Mouse (Mus musculus) limb, embryonic 13.5 days (tissue): ENCODE results near the gene Gm20425. TPM values are rescaled to one million over a fixed set of nuclear protein-coding genes. Genes with fewer than 3 reads are reported as not detected.

ENCODE experiments used
- ATAC-seq: fragments of 200-750 bp; cut with Nextera tagmentation; 2 replicates; pipeline ENCODE4 v1.8.0; 2017; ENCODE audit warnings: low read depth, moderate number of reproducible peaks, moderate TSS enrichment; ENCODE audit not compliant: low FRiP score
- H3K27ac ChIP-seq: fragments of 300-500 bp; sonication (generic); 2 replicates; pipeline ENCODE4 v1.5.1; 2015; ENCODE audit warnings: inconsistent platforms, mild to moderate bottlenecking, moderate library complexity
- H3K27me3 ChIP-seq: fragments of 300-500 bp; sonication (generic); 2 replicates; pipeline ENCODE4 v1.6.1; 2015; ENCODE audit warnings: mild to moderate bottlenecking, inconsistent platforms
- H3K36me3 ChIP-seq: fragments of 300-500 bp; sonication (generic); 2 replicates; pipeline ENCODE4 v1.6.1; 2015; ENCODE audit warnings: inconsistent platforms, mild to moderate bottlenecking, moderate library complexity
- H3K4me1 ChIP-seq: fragments of 300-500 bp; sonication (generic); 2 replicates; pipeline ENCODE4 v1.6.1; 2015; ENCODE audit warnings: inconsistent platforms
- H3K4me2 ChIP-seq: fragments of 300-500 bp; sonication (generic); replicated peaks from 2 replicates; pipeline ENCODE4 v1.6.1; 2015; ENCODE audit warnings: inconsistent platforms, mild to moderate bottlenecking, moderate library complexity
- H3K4me3 ChIP-seq: fragments of 300-500 bp; sonication (generic); 2 replicates; pipeline ENCODE4 v1.5.1; 2015; ENCODE audit warnings: moderate library complexity, mild to moderate bottlenecking, inconsistent platforms
- H3K9ac ChIP-seq: fragments of 300-500 bp; sonication (generic); 2 replicates; pipeline ENCODE4 v1.6.1; 2015; ENCODE audit warnings: mild to moderate bottlenecking, inconsistent platforms
- H3K9me3 ChIP-seq: fragments of 300-500 bp; sonication (generic); 2 replicates; pipeline ENCODE4 v1.6.1; 2016; ENCODE audit warnings: inconsistent platforms
- WGBS: fragments of 180-500 bp; shearing (Covaris S2); methylation state at CpG from one replicate; pipeline ENCODE4 v1.1.7; 2015; 5-methylcytosine and 5-hydroxymethylcytosine counted together
- polyA plus RNA-seq: library from polyadenylated mRNA; unstranded; fragments of >200 nt; fragmentation: Nextera tagmentation; extraction: Ambion mirVana; gene quantifications from 2 replicates; pipeline ENCODE4 v1.2.1, GENCODE M21; 2015

Gm20425 gene
- polyA plus RNA-seq, 1 experiment from 2014 or later = 1.3 TPM

DNA sequence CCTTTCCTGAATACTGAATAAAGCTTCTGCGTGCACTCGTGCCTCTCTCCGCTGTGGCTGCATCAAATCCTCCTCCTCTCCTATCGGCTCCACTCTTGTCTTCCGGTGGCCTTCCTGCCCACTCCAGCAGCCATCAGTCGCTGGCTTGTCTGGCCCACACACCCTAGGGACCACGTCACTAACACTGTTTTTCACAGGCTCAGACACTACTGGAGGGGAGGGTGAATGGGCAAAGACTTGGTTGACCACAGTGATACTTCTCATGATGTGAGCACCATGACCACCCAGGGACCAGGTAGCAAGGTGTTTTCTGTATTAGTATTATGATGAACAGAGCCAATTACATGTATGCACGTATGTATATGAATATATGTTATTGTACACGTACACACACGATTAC is 83.8 kb downstream of the Gm20425 start:
- H3K27me3 ChIP-seq = no peaks in the 10 kb centered on the region
- H3K4me3 ChIP-seq = no peak overlapping the region
- no peak overlapping the region for H3K9ac ChIP-seq
- H3K36me3 ChIP-seq = no peaks in the 10 kb centered on the region
- H3K9me3 ChIP-seq = 0 out of 2 replicates have a peak, but pooled peaks cover 4% of the 10 kb centered on the region
- H3K27ac ChIP-seq = no peak overlapping the region
- no peak overlapping the region for H3K4me2 ChIP-seq
- WGBS = 91% methylated on average over 10 of the region's 10 CpGs
- ATAC-seq = no peak
- H3K4me1 ChIP-seq = peaks cover 8% of the 10 kb centered on the region

DNA sequence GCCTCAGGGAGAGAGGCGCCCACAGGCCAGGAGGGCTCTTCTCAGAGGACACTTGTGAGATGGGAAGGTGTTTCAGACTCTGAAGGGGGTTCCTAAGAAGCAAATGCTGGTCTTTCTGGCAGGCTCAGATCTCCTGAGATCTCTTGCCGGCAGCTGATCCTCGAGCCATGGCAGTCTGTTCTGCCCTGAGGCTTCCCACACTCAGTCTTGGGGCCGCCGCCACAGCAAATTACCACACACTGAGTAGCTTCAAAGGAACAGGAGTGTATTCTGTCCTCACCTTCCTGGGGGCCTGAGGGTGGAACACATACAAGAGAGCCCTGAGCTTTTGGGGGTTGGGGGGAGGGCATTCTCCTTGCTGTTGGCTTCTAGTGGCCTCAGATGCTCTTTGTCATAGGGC is 84.8 kb downstream of the Gm20425 start:
- 18% methylated on average over 5 of the region's 5 CpGs for WGBS
- ATAC-seq = no peak
- Histone ChIP-seq H3K9ac (no peak overlapping the region), H3K27me3 (no peaks in the 10 kb centered on the region), H3K4me3 (no peak overlapping the region), H3K36me3 (no peaks in the 10 kb centered on the region), H3K27ac (no peak overlapping the region), H3K4me2 (no peak overlapping the region), H3K9me3 (0 out of 2 replicates have a peak, but pooled peaks cover under 1% of the 10 kb centered on the region), H3K4me1 (peaks cover 11% of the 10 kb centered on the region)

DNA sequence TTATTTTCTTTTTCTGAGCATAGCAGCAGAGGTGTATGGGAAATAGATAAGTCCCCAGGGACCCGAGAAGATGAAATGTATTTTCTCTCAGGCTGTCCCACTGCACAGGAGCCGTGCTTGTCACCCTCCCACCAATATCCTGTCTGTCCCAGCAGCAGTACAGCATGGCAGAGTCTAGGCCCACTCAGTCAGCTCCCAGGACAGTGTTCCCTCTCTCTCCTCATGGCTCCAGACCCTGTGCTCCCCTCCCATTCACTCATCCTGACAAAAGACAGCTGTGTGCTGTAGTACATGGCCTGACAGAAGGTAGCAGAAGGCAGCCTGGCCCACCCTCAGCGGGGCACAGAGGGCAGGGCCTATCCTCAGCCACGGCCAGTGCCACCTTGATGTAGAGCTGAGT is 86.2 kb downstream of the Gm20425 start:
- no peak overlapping the region for H3K4me2 ChIP-seq
- no peaks in the 10 kb centered on the region for H3K36me3 ChIP-seq
- no peaks in the 10 kb centered on the region for H3K9me3 ChIP-seq
- no peak for ATAC-seq
- WGBS = 66% methylated on average over 4 of the region's 4 CpGs
- no peaks in the 10 kb centered on the region for H3K27me3 ChIP-seq
- no peak overlapping the region for H3K27ac ChIP-seq
- no peak overlapping the region for H3K4me3 ChIP-seq
- H3K9ac ChIP-seq = no peak overlapping the region
- peaks cover 14% of the 10 kb centered on the region for H3K4me1 ChIP-seq

DNA sequence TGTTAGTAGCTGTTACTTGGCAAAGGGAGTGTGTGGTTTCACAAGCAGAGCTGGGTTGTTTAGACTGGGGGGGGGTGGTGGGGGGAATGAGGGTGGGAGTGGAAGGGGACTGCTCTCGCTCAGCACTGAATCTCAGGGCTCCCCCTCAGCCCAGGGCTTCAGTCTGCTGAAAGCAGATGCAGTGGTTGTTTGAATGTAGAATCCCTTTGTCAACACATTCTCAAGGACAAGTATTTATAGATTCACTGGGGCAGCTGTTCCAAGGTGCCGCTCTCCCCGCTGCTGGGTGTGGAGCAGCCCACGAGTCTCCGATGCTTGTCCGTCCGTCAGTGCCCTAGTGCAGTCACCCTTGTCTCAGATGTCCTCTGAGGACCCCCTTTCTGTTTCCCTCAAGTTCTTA is 88.8 kb downstream of the Gm20425 start:
- no peaks in the 10 kb centered on the region for H3K36me3 ChIP-seq
- H3K9me3 ChIP-seq = no peaks in the 10 kb centered on the region
- H3K9ac ChIP-seq = no peak overlapping the region
- H3K4me3 ChIP-seq = no peak overlapping the region
- 87% methylated on average over 7 of the region's 7 CpGs for WGBS
- H3K4me1 ChIP-seq = peaks cover 14% of the 10 kb centered on the region
- no peak overlapping the region for H3K4me2 ChIP-seq
- no peak for ATAC-seq
- H3K27ac ChIP-seq = no peak overlapping the region
- H3K27me3 ChIP-seq = no peaks in the 10 kb centered on the region

DNA sequence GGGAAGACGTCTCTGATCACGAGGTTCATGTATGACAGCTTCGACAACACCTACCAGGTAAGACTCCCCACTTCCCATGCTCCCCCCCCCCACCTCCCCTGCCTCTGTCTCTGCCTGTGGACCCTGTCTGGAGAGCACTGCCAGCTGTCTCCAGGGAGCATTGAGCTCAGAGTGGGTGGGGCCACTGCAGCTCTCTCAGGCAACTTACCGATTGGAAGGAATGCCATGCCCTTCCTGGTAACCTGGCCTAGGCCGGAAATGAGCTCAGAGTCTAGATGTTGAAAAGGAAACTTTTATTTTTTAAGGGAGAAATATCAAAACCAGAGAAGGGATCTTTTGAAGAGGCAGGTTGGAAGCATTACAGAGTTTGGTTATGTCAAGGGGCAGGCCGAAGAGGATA is 89.7 kb downstream of the Gm20425 start:
- H3K27me3 ChIP-seq = no peaks in the 10 kb centered on the region
- no peaks in the 10 kb centered on the region for H3K9me3 ChIP-seq
- H3K4me1 ChIP-seq = peaks cover 11% of the 10 kb centered on the region
- H3K4me2 ChIP-seq = no peak overlapping the region
- H3K9ac ChIP-seq = no peak overlapping the region
- H3K27ac ChIP-seq = no peak overlapping the region
- ATAC-seq = no peak
- no peaks in the 10 kb centered on the region for H3K36me3 ChIP-seq
- 82% methylated on average over 6 of the region's 6 CpGs for WGBS
- no peak overlapping the region for H3K4me3 ChIP-seq

Other genes starting within 250 kb of the Gm20425 start
- 2.2 and 2.5 TPM in 2 replicates for gene Slco2a1, start 241.6 kb downstream of the Gm20425 start, polyA plus RNA-seq
- 5.6 and 6.1 TPM in 2 replicates for gene Rab6b, start 118.5 kb downstream of the Gm20425 start, polyA plus RNA-seq
- 62.4 and 66.9 TPM in 2 replicates for gene Srprb, start 28.2 kb downstream of the Gm20425 start, polyA plus RNA-seq
- 14.7 and 22.8 TPM in 2 replicates for gene Trf, start 137 bp upstream of the Gm20425 start, polyA plus RNA-seq
- gene 1300017J02Rik, start 74.8 kb upstream of the Gm20425 start, polyA plus RNA-seq = 2.5 and 3.0 TPM in 2 replicates
- gene Topbp1, start 74.9 kb upstream of the Gm20425 start, polyA plus RNA-seq = 70.8 and 73.2 TPM in 2 replicates
- gene Cdv3, start 135.5 kb upstream of the Gm20425 start, polyA plus RNA-seq = 121 and 122 TPM in 2 replicates